Mouse (Mus musculus) kidney, adult 10 weeks (tissue): ENCODE measurements around the gene Cript. TPM values are rescaled to one million over a fixed set of nuclear protein-coding genes. Genes with fewer than 3 reads are reported as not detected.

ENCODE experiments used
- polyA plus RNA-seq: library from polyadenylated mRNA; stranded (reverse); fragments of 350-450 nt; fragmentation: Illumina TruSeq; extraction: RNeasy Lipid Tissue Mini Kit (QIAGEN cat#74804); gene quantifications from one replicate; pipeline ENCODE4 v1.2.3, GENCODE M21; 2014; ENCODE audit warnings: low read depth, low replicate concordance

Gene Cript
- 369 TPM for polyA plus RNA-seq

GRCm38 (mm10) chr17:87025269-87025949 lies at the start of gene Cript, which contains the start of gene Pigf:
Gene Cript (plus strand): TSS chr17:87025550.
Gene Pigf (minus strand): TSS chr17:87025406.

Other genes with a start within 250 kb of the Cript start
- gene Tmem247, start 108.2 kb upstream of the Cript start, polyA plus RNA-seq: not detected
- not detected for gene Atp6v1e2, start 77.7 kb upstream of the Cript start, polyA plus RNA-seq
- gene Rhoq, start 62.5 kb upstream of the Cript start, polyA plus RNA-seq: 91.3 TPM
- 66.6 TPM for gene Pigf, start 144 bp upstream of the Cript start, polyA plus RNA-seq
- gene Socs5, start 82.1 kb downstream of the Cript start, polyA plus RNA-seq: 22.4 TPM
- 166 TPM for gene Mcfd2, start 240.4 kb downstream of the Cript start, polyA plus RNA-seq